Mouse (Mus musculus) cerebellum, adult 9-10 months (tissue): ENCODE results near the gene Fam189b.
"Not testable (repeated sequence)": the region's sequence is repeated elsewhere in the genome, so short reads cannot be mapped to it uniquely, and the experiment has no call there.

Experiments
- DNase-seq: peaks from one replicate; pipeline ENCODE4 v3.0.0; 2022

The Fam189b gene

DNA sequence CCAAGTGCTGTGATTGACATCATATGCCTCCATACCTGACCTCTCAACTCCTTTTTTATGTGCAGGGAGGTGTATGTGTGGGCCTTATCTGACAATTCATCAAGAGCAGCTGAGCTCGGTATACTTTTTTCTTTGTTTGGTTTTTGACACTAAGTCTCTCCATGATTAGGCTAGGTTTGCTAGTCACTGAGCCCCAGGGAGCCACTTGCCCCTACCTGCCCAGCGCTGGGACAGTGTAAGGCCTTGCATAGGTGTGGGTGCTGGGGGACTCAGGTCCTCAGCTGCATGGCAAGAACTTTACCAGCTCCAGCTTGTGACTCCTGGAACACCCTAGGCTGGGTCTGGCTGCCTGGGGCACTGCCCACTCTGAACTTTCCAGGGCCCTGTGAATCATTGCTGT, 23.8 kb downstream of the Fam189b start:
- no peak for DNase-seq

DNA sequence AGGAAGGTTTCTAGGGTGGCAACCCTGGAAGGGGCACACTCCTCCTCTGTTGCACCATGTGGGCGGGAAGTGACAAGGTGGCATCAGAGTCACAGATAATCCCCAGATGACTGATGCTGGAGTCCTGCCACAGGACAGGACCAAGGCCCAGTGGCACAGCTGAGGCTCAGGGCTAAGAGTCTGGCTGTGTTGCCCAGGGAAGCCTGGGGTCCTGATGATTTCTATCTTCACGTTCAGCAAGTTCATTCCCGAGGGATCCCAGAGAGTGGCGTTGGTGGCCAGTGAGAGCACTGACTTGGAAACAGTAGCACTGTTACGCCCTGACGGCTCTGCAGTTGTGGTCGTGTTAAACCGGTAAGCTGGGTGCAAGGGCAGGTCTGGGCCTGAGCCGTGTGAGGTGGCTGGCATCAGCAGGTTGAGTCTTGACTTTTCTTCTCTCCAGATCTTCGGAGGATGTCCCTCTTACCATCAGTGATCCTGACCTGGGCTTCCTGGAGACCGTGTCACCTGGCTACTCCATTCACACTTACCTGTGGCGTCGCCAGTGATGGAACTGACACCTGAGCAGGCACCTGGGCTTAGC, 25.2 kb downstream of the Fam189b start:
- no peak for DNase-seq

DNA sequence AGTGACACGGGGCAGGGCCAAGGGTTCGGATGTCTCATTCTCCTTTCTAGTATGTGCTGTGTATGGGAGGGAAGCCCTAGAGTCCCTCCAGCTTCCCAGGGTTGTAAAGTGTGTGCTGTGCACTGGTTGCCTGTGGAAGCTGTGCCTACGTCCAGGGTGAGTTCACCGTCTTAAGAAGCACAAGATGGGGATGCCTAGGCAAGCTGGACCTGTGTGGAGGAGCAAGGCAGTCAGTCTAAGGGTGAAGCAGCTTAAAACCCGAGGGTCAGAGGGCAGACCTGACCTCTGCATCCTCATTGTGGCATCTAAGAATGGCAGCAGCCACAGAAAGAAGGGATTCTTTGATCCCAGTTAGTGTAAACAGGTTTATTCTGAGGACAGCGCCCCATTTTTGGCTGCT, 25.8 kb downstream of the Fam189b start:
- DNase-seq: no peak

DNA sequence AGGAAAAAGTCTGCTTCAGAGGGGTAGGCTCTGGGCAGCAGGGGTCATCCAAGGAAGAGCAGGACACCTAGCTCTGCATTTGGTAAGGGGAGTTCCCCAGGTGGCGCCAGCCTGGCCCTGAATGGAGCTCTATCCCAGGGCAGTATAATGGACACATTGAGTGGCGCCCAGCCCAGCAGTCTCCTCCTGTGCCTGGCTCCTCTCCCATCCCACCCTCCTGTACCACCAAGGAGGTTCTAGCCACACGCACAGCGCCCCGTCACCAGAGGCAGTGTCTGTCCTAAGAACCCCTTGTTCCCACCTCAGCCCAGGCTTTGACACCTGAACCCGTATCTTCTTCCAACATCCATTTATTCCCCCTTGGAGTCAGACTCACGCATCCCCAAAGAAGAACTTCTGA, 26.8 kb downstream of the Fam189b start:
- DNase-seq: no peak

DNA sequence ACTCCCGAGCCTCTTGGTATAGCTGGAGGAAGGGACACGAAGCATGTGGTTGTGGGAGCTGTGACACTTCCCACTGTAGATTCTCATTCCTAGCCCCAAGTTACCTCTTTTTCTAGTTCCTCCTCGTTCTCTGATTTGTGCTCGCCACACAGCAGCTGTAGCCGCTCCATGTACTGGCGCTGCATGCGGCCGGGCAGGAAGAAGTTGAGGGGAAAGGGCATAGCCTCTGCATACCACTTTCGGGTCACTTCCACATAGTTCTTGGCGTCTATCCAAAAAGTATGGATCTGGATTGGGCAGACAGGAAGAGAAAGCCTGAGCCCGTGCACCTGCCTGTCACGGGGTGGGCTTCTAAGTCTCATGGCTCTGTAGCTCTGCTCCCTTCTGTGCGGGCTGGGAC, 27.2 kb downstream of the Fam189b start:
- DNase-seq: no peak

DNA sequence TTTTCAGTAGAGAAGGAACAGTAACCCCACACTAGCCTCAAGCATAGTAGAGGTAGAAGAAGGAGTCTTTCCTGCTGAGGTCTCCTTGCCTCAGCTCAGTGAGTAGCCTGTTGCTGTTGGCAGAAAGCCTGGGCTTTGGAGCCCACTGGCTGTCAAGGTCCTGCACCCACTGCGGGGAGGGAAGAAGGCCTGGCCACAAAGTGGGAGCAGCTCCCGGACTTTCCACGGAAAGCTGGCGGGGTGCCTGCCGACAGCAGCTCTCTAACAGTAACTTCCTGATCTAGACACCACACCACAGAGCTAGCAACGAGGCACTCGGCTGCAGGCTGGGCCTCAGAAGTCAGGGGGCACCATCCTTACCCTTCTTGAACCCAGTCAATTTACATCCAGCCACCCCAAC, 27.8 kb downstream of the Fam189b start:
- DNase-seq: no peak

DNA sequence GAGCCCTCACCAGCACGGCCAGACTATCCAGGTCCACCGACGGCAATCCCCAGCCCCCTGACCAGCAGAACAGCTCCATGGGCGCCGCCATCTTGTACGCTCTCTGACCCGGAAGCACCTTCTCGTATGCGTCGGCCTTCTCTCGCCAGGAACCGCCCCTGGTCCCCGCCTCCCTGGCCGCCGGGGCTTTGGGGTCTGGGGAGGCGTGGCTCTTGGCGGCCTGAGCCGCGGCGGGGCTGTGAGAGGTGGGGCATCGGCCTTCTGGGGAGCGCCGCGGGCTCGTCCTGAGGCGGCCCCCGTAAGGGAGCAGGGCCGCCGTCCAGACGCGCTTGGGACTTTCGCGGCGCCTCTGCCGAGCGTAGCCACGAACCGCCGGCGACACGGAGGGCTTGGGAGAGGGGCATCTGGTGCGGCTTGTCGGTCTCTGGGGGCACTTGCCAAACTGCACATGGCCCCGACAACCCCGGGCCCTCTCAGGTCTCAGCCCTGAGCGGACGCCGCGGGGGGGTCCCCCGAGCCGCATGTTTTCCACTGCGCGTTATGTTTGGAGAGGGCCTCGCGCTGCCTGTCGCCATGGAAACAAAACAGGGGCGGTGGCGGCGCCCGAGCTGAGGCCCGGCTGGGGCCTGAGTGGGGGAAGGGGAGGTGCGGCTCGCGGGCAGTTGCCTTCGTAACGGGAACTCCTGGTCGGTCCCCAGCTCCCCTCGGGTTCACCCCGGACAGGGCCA, 31.0 kb downstream of the Fam189b start:
- DNase-seq: peak; percentile 86

DNA sequence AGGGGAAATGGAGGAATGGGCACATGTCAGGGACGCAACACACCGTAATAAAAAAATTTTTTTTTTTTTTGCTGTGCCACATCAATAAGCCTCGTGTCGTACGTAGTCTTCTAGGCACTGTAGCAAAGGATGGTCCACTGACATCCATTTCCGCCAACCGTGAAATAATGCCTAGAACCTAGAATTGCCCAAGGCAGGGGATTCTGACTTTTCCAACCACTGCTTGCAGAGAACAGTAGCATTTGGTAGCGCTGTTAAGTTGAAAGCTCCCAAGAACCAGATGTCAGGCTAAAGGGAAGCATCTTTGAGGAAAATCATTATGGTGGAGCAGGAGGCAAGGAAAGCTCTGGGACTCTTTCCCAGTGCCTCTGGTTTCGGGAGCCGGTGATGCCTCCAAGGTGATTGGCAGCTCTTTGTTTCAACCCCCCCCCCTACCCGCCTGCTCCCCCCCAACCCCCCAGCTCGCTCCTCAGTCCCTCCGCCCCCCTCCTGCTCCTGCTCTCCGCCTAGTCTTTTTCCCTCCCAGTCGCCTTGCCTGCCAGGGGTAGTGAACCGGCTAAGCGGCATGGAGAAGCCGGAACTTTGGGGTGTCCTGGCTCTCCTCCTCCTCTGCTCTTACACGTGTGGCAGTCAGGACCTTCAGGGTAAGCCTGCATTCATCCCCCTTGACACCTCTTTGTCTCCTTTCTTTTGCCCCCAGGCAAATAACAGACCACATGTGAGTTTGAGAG, 31.9 kb downstream of the Fam189b start, which contains the start of gene Thbs3:
TSS of gene Thbs3 (plus strand) at position 500 of the 731 bp plus-strand sequence.
- no peak for DNase-seq

DNA sequence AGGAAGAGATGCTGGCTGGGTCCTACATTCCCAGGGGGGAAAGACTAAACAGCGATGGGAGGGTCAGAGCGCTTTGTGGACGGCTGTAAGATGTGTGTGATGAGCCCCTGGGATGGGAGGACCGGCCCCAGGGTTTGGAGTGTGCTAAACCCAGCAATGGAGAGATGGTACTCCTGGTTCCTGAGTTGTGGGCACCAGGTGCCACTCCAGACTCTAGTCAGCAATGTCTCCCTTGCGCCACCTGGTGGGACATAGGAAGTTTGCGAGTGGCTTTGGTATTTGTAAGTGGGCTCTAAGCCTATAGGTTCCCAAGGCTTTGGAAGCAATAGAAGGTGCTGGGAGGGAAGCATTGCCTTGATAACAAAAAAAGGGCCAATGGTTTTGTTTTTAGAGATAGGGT, 32.9 kb downstream of the Fam189b start:
- DNase-seq: peak; percentile 92

DNA sequence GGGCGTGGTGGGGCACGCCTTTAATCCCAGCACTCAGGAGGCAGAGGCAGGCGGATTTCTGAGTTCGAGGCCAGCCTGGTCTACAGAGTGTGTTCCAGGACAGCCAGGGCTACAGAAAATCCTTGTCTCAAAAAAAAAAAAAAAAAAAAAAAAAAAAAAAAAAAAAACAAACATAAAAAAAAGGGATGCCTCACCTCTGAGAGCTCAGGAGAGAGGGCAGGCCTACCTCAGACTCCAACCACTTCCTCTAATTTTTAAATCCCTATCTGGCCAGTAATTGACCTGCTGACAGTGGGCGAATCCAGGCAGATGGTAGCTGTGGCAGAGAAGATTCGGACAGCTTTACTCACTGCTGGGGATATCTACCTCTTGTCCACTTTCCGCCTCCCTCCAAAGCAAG, 33.5 kb downstream of the Fam189b start:
- not testable (repeated sequence) for DNase-seq

DNA sequence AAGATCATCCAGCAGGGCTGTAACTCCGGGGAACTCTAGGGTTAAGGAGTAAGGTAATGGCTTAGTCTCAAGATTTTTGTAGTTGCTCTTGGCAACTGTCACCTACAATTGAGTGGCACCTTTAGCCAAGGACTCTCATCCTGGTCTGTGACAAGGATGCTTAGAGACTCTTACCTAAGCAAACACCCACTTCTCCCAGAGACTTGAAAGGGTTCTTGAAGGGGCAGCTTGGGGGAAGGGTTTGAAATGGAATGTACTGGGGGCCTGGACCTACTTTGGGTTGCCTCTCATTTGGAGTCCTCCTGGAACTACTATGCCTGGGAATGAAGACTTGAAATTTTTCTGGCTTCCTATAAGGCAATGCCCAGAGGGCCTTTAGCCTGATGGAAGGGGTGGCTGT, 35.3 kb downstream of the Fam189b start:
- DNase-seq: no peak

DNA sequence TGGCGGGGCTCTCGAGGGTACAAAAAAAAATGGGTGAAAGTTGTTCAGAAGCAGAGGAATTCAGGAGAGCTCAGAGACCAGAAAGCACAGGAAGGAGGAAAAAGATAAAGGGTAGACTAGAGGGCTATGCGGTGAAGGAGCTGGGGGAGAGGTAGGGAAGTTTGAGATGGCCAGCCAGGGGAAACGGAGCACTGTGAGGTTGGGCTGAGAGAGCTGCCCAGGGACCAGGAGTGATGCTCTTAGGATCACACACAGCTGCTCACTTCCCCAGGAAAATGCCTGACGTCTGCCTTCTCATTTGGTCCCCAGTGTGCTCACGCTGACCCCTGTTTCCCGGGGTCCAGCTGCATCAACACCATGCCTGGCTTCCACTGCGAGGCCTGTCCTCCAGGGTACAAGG, 36.6 kb downstream of the Fam189b start:
- DNase-seq: no peak

DNA sequence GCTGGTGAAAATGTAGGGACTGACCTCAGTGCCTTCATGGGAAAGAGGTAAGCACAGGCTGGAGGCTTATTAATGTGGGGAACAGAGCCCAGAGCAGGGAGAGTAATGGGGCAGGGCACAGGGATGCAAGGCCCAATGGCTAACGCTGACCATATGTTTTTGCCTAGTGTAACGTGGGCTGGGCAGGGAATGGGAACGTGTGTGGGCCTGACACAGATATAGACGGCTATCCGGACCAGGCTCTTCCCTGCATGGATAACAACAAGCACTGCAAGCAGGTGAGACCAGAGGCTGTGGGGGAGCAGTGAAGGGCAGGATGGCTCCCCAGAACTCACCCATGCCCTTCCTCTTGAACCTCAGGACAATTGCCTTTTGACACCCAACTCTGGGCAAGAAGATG, 38.2 kb downstream of the Fam189b start:
- no peak for DNase-seq

DNA sequence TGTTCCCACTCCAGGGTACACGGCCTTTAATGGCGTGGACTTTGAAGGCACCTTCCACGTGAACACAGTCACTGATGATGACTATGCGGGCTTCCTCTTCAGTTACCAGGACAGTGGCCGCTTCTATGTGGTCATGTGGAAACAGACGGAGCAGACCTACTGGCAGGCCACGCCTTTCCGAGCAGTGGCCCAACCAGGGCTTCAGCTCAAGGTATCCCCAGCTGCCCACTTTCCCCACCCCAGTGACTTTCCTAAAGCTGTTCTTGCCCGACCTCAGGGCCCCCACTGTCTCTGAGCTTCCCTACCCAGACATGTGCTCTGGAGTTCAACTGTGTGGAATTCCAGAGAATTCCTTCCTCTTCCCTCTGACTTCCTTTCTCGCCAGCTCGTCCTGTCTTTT, 41.9 kb downstream of the Fam189b start:
- DNase-seq: no peak

DNA sequence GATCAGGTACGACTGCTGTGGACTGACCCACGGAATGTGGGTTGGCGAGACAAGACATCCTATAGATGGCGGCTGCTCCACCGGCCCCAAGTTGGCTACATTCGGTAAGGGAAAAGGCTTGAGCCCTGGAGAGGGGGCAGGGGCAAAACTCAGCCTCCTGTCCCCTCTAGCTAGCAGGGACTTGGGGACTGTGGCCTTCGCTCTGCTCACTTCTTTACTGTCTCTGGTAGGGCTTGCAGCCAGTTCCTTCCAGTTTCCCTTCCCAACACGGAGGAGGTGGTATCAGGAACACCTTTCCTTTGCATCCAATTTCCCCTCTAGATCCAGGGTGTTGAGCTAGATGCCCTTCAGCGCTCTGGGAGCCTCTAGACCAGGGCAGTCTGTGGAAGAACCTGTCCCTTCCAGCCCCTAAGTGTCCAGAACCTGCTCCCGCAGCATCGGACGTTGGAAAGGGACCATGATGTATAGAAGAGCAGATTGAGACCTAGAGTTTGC, 42.4 kb downstream of the Fam189b start:
- no peak for DNase-seq

DNA sequence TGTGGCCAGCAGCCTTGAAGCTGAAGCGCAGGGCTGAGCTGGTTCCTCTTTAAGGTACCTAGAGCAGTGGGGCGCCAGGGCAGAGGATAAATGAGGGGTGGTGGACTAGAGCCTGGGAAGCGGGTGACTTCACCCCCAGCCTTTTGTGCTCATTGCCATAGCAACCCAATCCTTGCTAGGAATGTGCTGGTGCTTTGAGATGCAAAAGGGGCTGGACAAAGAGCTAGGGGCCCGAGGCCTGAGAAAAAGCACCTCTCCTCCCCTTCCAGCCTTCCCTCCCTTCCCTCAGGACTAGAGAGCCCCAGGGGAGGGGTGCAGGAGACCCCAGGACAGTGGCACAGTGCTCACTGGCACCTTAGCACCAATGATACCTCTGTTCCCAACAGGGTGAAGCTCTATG, 43.0 kb downstream of the Fam189b start:
- DNase-seq: no peak

DNA sequence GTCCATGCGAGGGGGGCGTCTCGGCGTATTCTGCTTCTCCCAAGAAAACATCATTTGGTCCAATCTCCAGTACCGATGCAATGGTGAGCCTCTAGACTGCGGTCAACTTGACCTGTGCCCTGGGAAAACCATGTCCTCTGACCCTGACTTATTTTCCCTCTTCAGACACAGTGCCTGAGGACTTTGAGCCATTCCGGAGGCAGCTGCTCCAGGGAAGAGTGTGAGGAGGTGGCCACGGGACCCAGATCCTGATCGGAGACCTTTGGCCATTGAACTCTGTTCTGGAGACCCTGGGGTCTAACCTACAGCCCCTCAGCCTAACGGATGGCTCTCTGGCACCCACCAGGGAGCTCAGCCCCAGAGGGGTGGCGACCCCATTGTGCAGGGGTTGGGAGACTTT, 43.4 kb downstream of the Fam189b start:
- DNase-seq: no peak

DNA sequence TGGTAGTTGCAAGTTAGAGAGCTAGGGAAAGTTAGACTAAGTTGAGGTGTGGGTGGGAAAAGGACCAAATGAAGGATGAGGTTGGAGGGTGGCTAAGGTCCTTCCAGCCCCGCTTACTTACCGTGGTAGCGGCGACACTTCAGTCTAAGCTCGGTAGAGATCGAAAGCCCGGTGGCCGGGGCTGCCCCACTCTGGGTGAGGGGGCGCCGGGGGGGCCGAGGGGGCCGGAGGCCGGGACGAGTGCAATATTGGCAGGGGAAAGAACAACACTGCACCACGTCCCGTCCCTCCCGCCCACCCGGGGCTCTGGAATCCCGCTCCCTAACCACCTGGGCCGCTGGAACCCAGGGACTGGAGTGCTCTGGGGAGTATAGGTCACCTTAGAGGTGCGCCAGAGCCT, 44.0 kb downstream of the Fam189b start, which contains the start of gene Mtx1:
TSS of gene Mtx1 (minus strand) at position 189 of the 400 bp plus-strand sequence.
- DNase-seq: no peak

DNA sequence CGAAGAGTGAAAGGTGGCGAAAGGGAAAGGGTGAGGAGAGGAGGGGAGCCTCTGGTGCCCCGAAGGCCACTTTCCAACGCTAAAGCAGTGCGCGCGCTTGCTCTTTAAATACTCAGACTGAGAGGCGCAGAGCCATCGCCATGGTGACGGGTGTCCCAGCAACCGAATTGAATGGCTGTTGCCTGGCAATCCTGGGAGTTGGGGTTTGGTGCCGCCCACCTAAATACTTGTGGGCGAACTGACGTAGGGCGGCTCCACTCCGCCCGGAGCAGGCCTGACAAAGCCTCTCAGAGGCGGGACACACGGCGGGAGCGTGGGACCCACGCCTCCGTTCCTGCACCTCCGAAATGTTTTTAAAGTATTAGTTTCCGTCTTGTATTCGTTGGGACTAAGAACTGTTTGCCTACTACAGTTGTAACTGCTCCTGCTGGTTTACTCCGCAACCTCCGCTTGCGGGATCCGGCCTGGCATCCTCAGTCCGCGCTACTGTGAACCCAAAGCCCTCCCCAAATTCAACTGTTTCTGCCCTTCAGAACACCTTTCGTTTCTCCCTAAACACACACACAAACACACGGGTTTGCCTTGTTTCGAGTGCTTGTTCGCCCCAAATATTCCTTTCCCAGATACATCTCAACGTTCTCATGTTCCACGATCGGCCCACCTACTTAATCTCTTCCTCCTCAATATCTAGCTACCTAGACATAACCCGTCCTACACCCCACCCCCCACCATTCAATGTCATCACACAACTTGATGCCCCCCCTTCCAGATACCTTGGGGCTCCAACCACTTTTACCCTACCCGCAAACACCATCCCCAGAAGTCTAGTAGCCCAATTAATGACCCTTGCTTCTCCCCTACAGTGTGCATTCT, 44.6 kb downstream of the Fam189b start:
- DNase-seq: no peak

DNA sequence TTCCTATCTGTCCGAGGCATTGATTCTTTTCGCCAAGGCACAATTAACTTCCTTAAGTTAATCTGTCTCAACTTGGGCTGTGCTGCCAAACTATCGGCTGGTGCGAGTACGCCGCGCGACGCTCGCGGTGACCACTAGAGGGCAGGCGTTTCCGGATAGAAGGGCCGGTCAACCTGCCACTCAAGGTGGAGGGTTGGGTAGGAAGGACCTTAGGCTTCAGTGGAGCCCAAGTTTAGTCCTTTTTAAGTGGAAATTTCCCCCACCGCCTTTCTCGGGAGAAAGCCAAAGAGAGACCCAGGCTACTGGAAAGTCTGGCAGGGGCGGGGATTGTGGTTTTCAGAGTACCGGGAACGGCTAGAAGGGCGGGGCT, 45.2 kb downstream of the Fam189b start:
- DNase-seq: peak; percentile 87

DNA sequence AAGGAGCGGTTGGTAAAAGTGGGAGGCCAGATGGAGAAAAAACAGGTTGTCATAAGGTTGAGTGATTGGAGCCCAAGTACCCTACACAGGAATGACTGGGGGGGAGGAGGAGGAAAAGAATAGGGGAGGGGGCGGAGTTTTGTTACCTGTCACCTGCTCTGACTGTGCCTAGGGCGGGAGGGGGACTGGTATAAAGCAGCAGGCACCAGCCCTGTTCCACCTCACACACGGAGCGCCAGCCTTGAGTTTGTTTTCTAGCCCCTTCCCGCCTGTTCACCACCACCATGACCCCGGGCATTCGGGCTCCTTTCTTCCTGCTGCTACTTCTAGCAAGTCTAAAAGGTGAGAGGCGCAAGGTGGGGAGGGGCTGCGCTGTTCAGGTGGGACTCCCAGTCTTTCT, 45.9 kb downstream of the Fam189b start, which contains the start of gene Muc1:
TSS of gene Muc1 (plus strand) at position 222 of the 400 bp plus-strand sequence.
- no peak for DNase-seq

DNA sequence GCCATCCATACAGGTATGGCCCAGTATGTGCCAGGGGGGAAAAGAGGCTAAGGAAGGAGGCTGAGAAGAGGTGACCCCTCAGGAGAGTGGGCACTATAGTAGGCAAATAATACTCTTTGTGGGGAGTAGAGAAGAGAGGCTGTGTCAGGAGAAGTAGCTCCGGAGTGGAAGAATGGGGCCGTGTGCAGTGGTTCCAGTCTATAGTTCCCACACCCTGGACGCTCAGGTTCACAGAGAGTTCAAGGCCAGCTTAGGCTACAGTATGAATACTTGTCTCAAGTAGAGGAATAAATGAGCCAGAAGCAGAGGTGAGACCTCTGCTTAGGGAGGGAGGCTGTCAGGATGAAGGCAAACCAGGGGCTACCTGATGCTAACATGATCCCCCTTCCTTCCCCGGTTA, 46.3 kb downstream of the Fam189b start:
- DNase-seq: no peak

DNA sequence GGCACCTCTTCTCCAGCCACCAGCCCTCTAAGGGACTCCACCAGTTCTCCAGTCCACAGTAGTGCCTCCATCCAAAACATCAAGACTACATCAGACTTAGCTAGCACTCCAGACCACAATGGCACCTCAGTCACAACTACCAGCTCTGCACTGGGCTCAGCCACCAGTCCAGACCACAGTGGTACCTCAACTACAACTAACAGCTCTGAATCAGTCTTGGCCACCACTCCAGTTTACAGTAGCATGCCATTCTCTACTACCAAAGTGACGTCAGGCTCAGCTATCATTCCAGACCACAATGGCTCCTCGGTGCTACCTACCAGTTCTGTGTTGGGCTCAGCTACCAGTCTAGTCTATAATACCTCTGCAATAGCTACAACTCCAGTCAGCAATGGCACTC, 47.6 kb downstream of the Fam189b start:
- no peak for DNase-seq
